Mouse (Mus musculus): ENCODE data around the gene St8sia6. TPM values are rescaled to one million over a fixed set of nuclear protein-coding genes. Genes with fewer than 3 reads are reported as not detected.
A peak's percentile ranks its signal among the peaks of the same experiment; 100 is the strongest.
"Not testable (repeated sequence)": the region's sequence is repeated elsewhere in the genome, so short reads cannot be mapped to it uniquely, and the experiment has no call there.

The St8sia6 gene
- total and polyA plus RNA-seq, 3 experiments, result 0.74 to 1.7 (median 1.2) TPM

DNA sequence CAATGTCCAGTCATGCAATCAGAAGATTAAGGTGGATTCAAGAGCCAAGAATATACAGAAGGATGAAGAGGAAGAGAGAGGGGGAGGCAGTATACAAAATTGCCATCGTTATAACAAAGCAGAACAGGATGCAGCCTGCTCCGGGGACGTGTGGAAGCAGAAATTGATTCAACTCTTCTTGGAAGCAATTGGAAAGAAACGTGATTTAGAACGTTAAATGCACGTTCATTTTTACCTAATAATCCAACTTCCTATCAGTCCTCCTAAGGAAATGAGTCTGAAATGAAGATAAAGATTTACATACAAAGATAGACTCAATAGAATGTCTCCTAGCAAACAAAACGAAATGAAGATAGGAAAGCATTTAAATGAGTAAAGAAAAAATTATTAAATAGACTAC, 2.3 kb downstream of the St8sia6 start:
- DNase-seq, result no peak
- intact Hi-C loops (cut with DNase I), result loop anchor here (5.0 kb wide), 1 partner anchor 39 kb away; no protein-coding TSS in a partner anchor
- no peaks in the 10 kb centered on the region; the same call in 1 of the 2 replicates for H3K4me1 ChIP-seq (ENCODE audit: control insufficient read depth, insufficient read depth, low read length)
- 51% methylated on average over 7 of the region's 7 CpGs for WGBS
- TF ChIP-seq CTCF (IDR thresholded peaks at IDR 0.05), result no peak
- no peak for TF ChIP-seq POLR2A (IDR thresholded peaks at IDR 0.05; ENCODE audit: insufficient read depth, low read depth, low read length)
- no peak for TF ChIP-seq EP300 (IDR thresholded peaks at IDR 0.05; ENCODE audit: insufficient read depth, low read depth, low read length)
- no peaks in the 10 kb centered on the region for H3K27me3 ChIP-seq (ENCODE audit: control insufficient read depth, insufficient read depth, low read length)
- no peak overlapping the region for H3K27ac ChIP-seq
- H3K9ac ChIP-seq (ENCODE audit: low read depth, low read length), result no peak overlapping the region
- no peaks in the 10 kb centered on the region for H3K36me3 ChIP-seq (ENCODE audit: control insufficient read depth, insufficient read depth, low read length)
- H3K4me3 ChIP-seq, result no peak overlapping the region
- no peaks in the 10 kb centered on the region for H3K79me2 ChIP-seq (replicated peaks; ENCODE audit: control insufficient read depth, insufficient read depth, low read length)

DNA sequence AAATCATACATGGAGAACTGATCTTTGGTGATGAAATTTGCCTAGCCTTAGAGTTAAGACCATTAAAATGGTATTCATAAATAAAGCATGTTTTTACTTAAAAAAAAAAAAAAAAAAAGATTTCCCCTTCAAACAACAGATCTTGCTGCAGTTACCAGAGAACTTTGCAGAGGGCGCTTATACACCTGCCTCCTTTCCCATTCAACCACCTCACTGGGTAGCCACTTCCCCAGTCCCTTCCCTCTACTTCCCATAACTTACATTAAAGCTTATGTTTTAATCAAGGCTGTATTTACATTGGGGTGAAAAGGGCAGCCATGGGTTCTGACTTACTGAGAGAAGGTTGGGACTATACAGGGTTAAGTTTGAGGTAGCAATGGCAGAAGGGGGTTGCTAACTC, 4.5 kb downstream of the St8sia6 start:
- Histone ChIP-seq H3K4me1 (ENCODE audit: control insufficient read depth, insufficient read depth, low read length) (no peaks in the 10 kb centered on the region; the same call in 1 of the 2 replicates), H3K9ac (ENCODE audit: low read depth, low read length) (no peak overlapping the region), H3K27me3 (ENCODE audit: control insufficient read depth, insufficient read depth, low read length) (no peaks in the 10 kb centered on the region), H3K36me3 (ENCODE audit: control insufficient read depth, insufficient read depth, low read length) (no peaks in the 10 kb centered on the region), H3K4me3 (no peak overlapping the region), H3K27ac (no peak overlapping the region), H3K79me2 (replicated peaks; ENCODE audit: control insufficient read depth, insufficient read depth, low read length) (no peaks in the 10 kb centered on the region)
- intact Hi-C loops (cut with DNase I), result no loop called here
- 88% methylated on average over 1 of the region's 1 CpGs for WGBS
- no peak for TF ChIP-seq EP300 (IDR thresholded peaks at IDR 0.05; ENCODE audit: insufficient read depth, low read depth, low read length)
- no peak for DNase-seq

GRCm38 (mm10) chr2:13786577-13787168, 7.2 kb downstream of the St8sia6 start:
- no peaks in the 10 kb centered on the region for H3K36me3 ChIP-seq (ENCODE audit: control insufficient read depth, insufficient read depth, low read length)
- intact Hi-C loops (cut with DNase I), result no loop called here
- H3K27me3 ChIP-seq (ENCODE audit: control insufficient read depth, insufficient read depth, low read length), result no peaks in the 10 kb centered on the region
- 42% methylated on average over 1 of the region's 1 CpGs for WGBS
- no peak for TF ChIP-seq EP300 (IDR thresholded peaks at IDR 0.05; ENCODE audit: insufficient read depth, low read depth, low read length)
- no peak for TF ChIP-seq POLR2A (IDR thresholded peaks at IDR 0.05; ENCODE audit: insufficient read depth, low read depth, low read length)
- TF ChIP-seq CTCF (IDR thresholded peaks at IDR 0.05), result no peak
- H3K4me3 ChIP-seq, result no peak overlapping the region
- H3K79me2 ChIP-seq (replicated peaks; ENCODE audit: control insufficient read depth, insufficient read depth, low read length), result no peaks in the 10 kb centered on the region
- H3K9ac ChIP-seq (ENCODE audit: low read depth, low read length), result no peak overlapping the region
- no peaks in the 10 kb centered on the region for H3K4me1 ChIP-seq (ENCODE audit: control insufficient read depth, insufficient read depth, low read length)
- no peak for DNase-seq
- H3K27ac ChIP-seq, result no peak overlapping the region

DNA sequence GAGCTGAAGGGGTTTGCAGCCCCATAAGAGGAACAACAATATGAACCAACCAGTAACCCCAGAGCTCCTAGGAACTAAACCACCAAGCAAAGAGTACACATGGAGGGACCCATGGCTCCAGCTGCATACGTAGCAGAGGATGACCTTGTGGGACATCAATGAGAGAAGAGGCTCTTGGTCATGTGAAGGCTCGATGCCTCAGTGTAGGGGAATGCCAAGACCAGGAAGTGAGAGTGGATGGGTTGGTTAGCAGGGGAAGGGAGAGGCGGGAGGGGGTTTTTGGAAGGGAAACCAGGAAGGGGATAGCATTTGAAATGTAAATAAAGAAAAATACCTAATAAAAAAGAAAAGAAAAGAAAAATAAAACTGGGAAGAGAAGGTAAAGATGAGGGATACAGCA, 7.9 kb downstream of the St8sia6 start:
- intact Hi-C loops (cut with DNase I); H3K36me3 ChIP-seq (ENCODE audit: control insufficient read depth, insufficient read depth, low read length): not testable (repeated sequence)
- 46% methylated on average over 3 of the region's 3 CpGs for WGBS

DNA sequence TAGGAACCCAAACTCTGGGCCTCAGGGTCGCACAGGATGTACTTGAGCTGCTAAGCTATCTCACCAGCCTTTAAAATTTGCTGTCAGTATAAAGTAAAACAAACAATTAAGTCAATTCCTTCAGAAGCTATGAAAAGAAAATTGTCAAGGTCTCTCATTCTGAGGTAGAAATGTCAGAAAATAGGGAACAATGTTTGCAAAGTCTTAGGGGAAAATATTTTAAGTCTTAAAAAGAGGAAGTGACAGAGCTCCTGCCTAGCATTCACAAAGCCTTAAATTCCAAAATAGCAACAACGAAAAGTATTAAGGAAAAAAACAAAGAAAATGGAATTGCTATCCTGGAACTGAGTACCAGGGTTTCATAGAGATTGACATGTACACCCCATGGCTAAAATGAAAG, 8.6 kb downstream of the St8sia6 start:
- H3K9ac ChIP-seq (ENCODE audit: low read depth, low read length), result no peak overlapping the region
- no peak overlapping the region for H3K4me3 ChIP-seq
- H3K27me3 ChIP-seq (ENCODE audit: control insufficient read depth, insufficient read depth, low read length), result no peaks in the 10 kb centered on the region
- TF ChIP-seq POLR2A (IDR thresholded peaks at IDR 0.05; ENCODE audit: insufficient read depth, low read depth, low read length) (no peak), EP300 (IDR thresholded peaks at IDR 0.05; ENCODE audit: insufficient read depth, low read depth, low read length) (no peak), CTCF (IDR thresholded peaks at IDR 0.05) (no peak)
- intact Hi-C loops (cut with DNase I), result no loop called here
- WGBS, result 64% methylated on average over 2 of the region's 2 CpGs
- H3K27ac ChIP-seq, result no peak overlapping the region
- no peaks in the 10 kb centered on the region for H3K79me2 ChIP-seq (replicated peaks; ENCODE audit: control insufficient read depth, insufficient read depth, low read length)
- DNase-seq, result no peak
- no peaks in the 10 kb centered on the region for H3K4me1 ChIP-seq (ENCODE audit: control insufficient read depth, insufficient read depth, low read length)
- no peaks in the 10 kb centered on the region for H3K36me3 ChIP-seq (ENCODE audit: control insufficient read depth, insufficient read depth, low read length)

More for the DNA sequence above, 7.9 kb downstream of the St8sia6 start:
- not testable (repeated sequence) for H3K27me3 ChIP-seq (ENCODE audit: control insufficient read depth, insufficient read depth, low read length); H3K4me1 ChIP-seq (ENCODE audit: control insufficient read depth, insufficient read depth, low read length); H3K9ac ChIP-seq (ENCODE audit: low read depth, low read length); H3K79me2 ChIP-seq (replicated peaks; ENCODE audit: control insufficient read depth, insufficient read depth, low read length); H3K27ac ChIP-seq; H3K4me3 ChIP-seq
- peak in 1 of 2 experiments; percentile 7 for DNase-seq

DNA sequence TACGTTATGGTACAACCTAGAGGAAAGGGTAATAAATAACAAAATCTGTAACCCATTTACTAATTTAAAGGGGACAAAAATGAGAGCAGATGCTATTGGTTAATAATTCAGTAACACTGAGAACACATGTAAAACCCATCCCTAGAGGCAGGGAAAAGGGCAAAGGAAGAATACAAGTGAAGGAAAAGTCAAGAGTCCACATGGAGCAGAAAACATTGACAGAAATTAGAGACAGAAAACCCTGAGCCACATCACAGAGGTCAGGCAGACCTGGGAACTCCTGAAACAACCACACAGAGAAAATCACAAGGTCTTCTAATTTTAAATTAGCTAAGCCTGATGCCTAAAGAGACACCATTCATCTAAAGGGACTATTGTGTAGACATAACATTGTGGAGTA, 9.4 kb downstream of the St8sia6 start:
- Histone ChIP-seq H3K4me3 (no peak overlapping the region), H3K27ac (no peak overlapping the region), H3K27me3 (ENCODE audit: control insufficient read depth, insufficient read depth, low read length) (no peaks in the 10 kb centered on the region), H3K79me2 (replicated peaks; ENCODE audit: control insufficient read depth, insufficient read depth, low read length) (no peaks in the 10 kb centered on the region), H3K9ac (ENCODE audit: low read depth, low read length) (no peak overlapping the region), H3K4me1 (ENCODE audit: control insufficient read depth, insufficient read depth, low read length) (no peaks in the 10 kb centered on the region), H3K36me3 (ENCODE audit: control insufficient read depth, insufficient read depth, low read length) (no peaks in the 10 kb centered on the region)
- WGBS, result 93% methylated on average over 1 of the region's 1 CpGs
- TF ChIP-seq EP300 (IDR thresholded peaks at IDR 0.05; ENCODE audit: insufficient read depth, low read depth, low read length) (no peak), CTCF (IDR thresholded peaks at IDR 0.05) (no peak), POLR2A (IDR thresholded peaks at IDR 0.05; ENCODE audit: insufficient read depth, low read depth, low read length) (no peak)
- intact Hi-C loops (cut with DNase I), result no loop called here
- DNase-seq, result no peak
